Mouse (Mus musculus) spleen, postnatal 10 days (tissue): ENCODE measurements at regions not wholly inside any gene's neighbourhood (a gene's known extent, or its start where the extent isn't known, plus 50 kb on each side); places are given as distances from the start of the nearest gene placed in this dataset.

ENCODE experiments used
- DNase-seq, 2 experiments: peaks; one replicate each; pipeline ENCODE4 v3.0.0; 2021 to 2022; ENCODE audit warnings: low spot score in 2 of 2

DNA sequence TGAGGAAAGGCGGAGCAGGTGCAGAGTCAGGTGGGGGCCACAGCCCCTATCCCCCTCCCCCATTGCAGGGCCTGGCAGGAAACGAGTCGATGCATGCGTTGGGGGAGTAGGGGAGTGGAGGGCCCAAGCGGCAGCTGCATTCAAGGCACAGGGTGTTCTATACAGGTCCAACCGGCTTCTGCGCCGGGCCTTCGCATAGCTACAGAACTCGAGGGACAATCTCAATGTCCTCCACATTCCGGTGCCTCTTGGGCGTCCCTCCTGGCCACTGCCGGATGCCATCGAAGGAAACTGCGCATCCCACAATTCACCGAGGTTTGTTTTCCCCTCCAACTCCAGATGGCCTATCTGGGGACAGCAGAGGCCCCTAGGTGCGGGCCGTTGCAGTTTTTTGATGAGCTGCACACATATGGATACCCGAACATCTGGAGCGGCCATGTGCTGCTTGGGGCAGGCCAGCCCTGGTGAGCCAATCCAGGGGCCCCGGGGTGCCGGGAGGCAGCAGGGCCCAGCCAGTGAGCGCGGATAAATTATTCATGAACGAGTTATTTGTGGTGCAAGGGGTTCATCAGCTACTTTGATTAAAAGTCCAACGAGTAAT lies 137.5 kb downstream of the Tle3 start:
- DNase-seq, result no peak

GRCm38 (mm10) chr9:61509091-61509490 lies 136.9 kb downstream of the Tle3 start:
- DNase-seq, result no peak

- DNase-seq, result no peak
Measured at GRCm38 (mm10) chr9:61500851-61501250, 128.7 kb downstream of the Tle3 start.

DNA sequence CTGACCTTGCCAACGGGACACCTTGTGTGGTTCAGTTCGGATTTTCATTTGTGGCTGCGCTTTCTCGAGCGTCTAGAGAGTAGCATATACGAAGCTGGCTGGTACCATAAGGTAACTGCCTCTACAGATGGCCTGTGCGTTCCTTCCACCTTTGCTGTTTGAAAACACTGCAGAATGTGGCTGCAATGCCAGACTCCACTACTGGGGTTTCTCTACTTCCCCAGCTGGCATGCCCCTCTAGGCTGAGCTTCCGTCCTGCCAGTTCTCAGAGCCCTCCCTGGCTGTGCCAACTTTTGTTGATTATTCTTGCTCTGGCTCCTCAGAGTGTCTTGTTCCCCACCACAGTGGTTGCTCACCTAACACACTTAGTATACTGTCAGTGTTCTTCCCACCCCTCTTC lies 120.7 kb downstream of the Tle3 start:
- no peak for DNase-seq

DNA sequence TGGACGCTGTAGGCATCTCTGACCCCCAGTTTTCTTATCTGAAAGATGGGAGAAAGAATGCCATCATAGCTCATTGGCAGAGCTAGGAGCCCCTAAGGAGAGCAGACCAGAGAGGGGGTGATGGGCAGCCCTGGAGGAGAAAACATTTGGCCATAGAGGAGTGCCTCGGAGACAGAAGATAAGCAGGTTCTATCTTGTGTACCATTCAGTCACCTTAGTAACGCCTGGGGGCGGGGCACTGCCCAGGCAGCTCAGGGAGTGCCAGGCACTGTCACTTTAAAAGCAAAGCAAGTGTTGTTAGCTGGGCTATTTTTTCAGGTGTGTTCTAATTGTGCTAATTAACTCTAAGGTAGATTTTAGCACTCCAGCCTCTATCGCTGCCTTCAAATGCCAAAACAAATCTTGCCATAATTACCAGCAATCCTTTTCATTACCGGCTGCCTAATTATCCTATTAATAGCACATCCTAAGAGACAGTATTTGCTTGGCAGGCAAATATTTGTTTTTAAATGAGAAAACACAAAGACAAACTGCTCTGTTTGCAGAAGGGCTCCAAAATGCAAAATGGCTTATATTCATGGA lies 119.1 kb downstream of the Tle3 start:
- no peak for DNase-seq

GRCm38 (mm10) chr9:61489983-61490382 lies 117.8 kb downstream of the Tle3 start:
- DNase-seq, result no peak

GRCm38 (mm10) chr9:61489147-61489546 lies 117.0 kb downstream of the Tle3 start:
- no peak for DNase-seq

- no peak for DNase-seq
Measured at GRCm38 (mm10) chr9:61487824-61488223, 115.7 kb downstream of the Tle3 start.

DNA sequence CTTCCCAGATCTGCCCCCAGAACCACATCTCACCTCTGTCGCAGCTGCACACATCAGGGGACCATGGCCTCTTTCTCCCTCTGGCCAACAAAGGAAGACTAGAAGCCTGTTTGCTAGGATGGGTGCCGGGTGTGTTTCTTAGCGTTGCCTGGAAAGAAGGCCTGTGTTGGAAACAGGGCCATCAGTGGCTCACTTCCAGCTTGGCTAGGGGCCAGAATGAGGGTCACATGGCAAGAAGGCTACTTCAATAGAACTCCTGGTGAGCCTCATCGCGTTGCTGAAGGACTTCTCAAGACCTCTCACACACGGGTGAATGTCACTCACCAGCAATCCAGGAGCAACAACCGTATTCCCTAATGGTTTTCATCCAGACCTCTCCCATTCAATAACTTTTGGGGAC lies 115.0 kb downstream of the Tle3 start:
- DNase-seq, result no peak

DNA sequence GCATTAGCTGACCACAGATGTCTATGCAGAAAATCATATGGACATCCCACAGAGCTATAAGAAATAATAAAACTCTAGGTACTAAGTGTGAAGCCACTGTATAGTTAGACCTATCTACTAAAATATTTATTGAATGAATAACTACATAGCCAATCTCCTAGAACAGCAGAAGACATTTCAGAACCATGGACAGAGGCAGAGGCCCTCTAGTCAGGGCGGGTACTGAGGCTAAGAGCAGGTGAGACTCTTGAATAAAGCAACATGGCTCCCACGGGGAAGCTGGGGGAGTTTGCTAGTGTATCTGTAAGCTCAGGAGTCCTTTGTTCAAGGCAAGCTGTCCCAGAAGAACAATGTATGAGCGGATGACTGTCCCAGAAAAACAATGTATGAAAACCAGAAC lies 112.2 kb downstream of the Tle3 start:
- peak in 1 of 2 experiments; percentile 52 for DNase-seq

DNA sequence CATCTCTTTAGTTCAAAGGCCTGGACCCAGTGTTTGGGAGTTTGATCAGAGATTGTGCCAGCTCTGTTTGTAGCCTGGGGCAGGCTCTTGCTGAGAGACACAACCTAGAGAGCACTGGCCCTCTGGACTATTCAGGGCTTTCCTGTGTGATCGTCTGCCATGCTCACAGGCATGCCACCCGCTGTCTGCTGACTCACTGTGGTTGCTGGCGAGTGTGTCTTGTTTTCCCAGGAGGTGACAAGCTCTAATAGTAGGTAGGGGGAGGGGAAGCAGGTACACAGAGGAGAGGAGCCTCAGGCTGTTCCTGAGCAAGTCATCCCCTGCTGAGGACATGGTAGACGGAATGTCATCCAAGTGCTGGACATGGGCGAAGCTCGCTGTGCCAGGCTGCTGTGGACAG lies 107.5 kb downstream of the Tle3 start:
- no peak for DNase-seq

DNA sequence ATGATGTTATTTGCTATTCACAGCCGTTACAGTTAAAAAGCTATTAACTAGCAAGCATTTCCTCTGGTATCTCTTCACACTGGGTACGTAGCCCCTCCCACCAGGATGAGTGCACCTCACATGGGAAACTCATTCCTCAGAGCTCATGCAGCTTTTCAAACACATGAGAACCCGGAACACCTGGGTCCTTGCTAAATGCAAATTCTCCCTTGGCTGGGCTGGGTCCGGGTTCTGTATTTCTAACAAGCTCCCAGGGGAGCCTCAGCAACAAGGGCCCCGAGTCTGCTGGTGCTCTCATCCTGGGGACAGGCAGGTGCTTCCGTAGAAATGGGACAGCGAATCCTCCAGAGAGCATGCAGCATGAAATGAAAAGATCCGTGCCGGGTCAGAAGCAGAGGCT lies 106.7 kb downstream of the Tle3 start:
- DNase-seq, result peak in 1 of 2 experiments; percentile 44

DNA sequence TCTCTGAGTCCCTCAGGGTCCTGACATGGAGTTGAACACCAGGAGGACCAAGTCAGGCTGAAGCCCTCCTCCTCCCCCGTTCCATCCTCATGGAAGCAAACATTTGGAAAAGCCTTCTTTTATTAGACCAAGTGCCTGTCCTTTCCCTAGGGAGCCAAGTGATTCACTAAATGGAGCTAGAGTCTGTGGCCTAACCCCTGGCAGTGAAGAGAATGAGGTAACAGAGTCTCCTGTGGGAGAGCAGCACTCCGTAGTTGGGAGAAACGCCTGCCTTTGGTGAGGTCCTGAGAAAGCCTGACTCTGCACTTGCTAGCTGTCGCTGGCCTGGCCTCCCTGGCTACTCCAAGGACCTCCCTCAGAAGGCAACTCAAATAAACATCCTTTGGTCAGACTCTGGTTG lies 104.2 kb downstream of the Tle3 start:
- no peak for DNase-seq

DNA sequence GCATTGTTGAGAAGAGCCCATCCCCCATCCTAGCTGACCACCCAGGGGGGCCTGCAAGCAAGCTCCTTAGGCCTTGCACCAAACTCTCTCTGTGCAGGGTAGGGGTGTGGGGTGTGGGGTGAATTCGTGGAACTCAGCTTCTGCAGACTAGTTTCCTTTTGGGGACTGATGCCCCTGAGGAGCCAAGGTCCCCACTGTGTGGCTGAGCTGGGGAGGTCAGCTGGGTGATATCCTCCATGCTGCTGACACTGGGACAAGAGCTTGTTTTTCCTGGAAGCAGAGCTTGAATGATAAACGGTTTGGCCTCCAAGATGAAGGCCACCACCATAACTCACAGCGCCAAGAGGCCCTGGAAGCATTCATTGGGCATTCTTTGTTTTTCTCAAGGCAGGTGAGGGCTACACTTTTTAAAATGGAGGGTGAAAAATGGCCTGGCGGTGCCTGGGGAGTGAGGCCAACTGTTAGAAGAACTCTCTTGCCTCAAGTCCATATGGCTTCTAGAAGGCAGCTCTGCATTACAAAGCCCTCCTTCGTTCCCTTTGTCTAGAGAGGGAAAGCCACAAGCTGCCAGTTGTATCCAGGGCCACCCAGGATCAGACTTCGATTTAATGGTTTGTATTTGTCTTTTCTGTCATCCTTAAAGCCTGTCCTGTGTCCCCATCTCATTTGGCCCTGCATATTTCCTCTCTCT lies 98.8 kb downstream of the Tle3 start:
- DNase-seq, result no peak

GRCm38 (mm10) chr9:61468897-61469509 lies 96.8 kb downstream of the Tle3 start:
- DNase-seq, result no peak

DNA sequence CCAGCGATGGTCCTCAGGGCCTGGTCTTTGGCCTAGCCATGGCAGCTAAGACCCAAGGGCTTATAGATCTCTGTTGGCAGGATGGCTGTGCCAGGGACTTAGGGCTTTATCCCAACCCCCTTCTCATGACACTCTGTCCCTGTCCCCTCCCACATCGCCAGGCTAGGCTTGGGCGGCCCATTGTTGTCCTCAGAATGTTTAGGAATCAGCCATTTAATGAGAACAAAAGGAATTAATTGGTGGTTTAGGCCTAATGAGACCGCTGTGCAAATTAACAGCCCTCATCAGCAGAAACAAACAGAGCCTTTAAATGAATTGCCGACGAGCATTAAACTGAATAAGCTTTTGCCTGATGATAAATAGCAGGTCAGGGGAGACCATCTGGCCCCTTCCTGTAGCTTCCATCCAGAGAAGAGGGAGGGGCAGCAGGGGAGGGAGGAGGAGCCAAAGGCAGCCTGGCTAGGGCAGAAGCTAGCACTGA lies 96.2 kb downstream of the Tle3 start:
- no peak for DNase-seq
